Mouse (Mus musculus) T-helper 2 cell (primary cell): ENCODE results near the gene Atxn2.

Source experiments
- in situ Hi-C: fragments of 300-600 bp; cut with MboI, MseI; formaldehyde crosslinking; loops from one replicate; pipeline ENCODE4 v1.15.1; 2025; ENCODE audit warnings: high pct_unique_total_duplicates

The Atxn2 gene

GRCm38 (mm10) chr5:121816611-121817010, 105.5 kb downstream of the Atxn2 start:
- in situ Hi-C loops, result no loop called here

DNA sequence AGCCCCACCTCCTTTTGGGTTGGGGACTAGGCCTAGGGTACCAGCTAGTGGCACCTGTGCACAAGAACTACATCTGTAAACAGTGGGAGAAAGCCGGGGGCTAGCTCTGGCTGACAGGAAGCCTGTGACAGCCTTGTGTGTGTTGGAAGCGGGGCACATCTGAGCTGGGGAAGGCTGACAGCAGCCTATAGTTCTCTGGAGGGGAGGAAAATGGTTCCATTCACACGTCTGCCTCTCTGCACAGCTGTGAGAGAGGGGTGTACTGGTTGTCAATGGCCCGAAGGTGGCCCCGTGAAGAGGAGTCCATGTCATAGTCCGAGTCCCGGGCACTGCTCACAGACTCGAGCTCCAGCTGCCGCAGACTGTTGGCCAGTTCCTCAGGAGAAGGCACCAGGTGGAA, 106.4 kb downstream of the Atxn2 start:
- in situ Hi-C loops, result no loop called here

DNA sequence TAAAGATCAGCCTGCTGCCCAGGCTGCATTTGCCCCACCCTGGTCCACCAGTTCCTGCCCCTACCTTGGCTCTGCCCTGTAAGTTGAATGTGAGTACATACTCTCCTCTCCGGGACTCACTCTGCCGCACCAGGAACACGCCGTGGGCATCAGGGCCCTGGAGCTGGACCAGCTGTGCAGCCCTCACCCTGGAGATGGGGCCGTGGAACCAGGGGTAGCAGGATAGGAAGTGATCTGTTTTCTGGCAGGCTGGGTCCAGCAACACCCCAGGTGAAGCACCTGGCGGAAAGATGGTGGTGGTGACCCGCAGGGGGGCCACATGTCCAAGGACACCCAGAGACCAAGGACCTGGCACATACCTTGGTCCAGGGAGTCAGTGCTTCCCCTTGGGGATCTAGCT, 107.3 kb downstream of the Atxn2 start:
- in situ Hi-C loops, result no loop called here

GRCm38 (mm10) chr5:121818862-121819261, 107.7 kb downstream of the Atxn2 start:
- in situ Hi-C loops, result no loop called here

- in situ Hi-C loops, result no loop called here
These were observed 108.4 kb downstream of the Atxn2 start for GRCm38 (mm10) chr5:121819559-121819958.

DNA sequence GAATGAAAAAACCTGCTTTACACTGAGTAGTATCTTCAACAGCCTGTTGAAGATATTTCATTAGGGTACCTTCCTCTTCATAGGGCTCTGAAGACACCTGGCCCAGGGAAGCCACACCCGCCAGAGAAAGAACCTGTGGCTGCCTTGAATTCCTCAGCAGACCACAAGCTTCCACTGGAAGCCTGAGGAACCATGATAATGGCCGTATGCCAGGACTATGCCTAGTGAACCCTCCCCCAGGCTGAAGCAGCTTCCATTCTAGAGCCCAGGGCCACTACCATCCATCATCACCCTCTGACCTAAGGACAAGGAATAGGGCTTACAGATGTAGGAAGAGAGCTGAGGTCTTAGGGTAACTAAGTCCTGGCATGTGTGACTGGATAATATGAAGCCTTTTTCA, 109.0 kb downstream of the Atxn2 start:
- in situ Hi-C loops, result no loop called here

DNA sequence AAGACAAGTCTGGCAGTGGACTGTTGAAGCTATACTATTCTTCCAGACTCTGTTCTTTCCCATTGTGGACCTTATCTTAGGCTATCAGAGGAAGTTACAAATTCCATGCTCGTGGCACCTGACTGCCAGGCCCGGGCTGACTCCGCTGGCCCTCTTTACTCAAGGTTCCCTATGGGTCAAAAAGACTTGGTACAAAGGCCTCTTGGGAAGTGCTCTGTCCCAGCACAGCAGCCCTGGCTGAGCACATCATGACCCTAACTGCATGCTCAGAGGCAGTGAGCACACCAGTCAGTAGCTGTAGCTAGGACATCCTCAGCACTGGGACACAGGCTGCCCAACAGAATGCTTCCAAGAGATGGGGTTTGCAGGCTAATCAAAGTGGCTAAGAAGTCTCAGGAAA, 109.5 kb downstream of the Atxn2 start:
- in situ Hi-C loops, result no loop called here

DNA sequence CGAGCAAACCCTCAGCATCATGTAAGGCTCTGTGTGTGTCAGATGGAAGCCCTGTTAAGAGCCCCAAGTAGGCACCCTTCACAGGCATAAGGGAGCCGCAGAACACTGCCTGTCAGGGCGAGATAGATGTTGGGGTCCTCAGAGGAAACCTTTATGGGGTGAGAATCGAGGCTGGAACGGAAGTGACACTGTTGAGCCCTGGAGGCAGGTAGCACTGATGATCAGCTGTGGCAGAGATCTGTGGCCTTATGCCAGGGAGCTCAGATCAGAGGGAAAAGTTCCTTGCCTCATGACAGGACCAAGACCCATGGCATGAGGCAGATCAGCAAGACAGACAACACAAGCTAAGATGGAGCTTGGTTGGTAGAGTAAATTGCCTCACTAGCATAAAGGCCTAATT, 110.0 kb downstream of the Atxn2 start:
- in situ Hi-C loops, result no loop called here

DNA sequence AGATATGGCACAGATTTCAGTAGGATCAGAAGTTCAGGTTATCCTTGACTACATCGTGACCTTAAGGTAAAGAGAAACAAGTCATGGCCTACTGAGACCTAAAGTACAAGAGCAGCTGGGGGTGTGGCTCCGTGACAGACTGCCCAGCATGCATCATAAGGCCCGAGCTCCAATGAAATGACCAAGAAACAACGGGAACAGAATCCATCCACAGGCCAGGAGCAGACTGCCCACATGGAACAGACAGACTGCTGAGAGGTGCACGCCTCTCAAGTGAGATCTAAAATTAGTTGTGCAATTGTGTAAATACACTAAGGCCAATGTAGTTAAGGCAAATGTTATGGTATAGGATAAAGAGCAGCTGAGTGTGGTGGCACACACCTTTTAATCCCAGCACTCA, 110.4 kb downstream of the Atxn2 start:
- in situ Hi-C loops, result no loop called here

GRCm38 (mm10) chr5:121822786-121823505, 111.8 kb downstream of the Atxn2 start:
- in situ Hi-C loops, result no loop called here

DNA sequence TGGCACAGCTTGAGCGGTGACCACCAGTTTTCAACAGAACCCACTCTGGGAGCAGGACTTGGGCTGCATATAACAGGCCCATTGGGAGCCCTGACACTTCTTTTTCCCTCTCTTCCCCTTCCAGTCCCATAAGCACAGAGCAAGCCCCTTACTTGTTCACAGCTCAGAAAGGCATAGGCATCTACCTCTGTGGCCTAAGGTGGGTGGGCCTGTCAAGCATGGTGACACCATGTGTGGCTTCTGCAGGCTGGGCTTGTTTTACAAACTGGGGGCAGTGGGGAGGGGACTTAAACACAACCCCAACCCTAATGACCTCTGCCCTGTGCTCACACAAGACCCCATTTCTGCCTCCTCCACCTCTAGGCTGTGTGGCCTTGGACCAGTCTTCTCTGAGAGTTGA, 112.5 kb downstream of the Atxn2 start:
- in situ Hi-C loops, result no loop called here

GRCm38 (mm10) chr5:121824121-121824520, 113.0 kb downstream of the Atxn2 start:
- in situ Hi-C loops, result no loop called here

GRCm38 (mm10) chr5:121825606-121826005, 114.5 kb downstream of the Atxn2 start:
- in situ Hi-C loops, result no loop called here

DNA sequence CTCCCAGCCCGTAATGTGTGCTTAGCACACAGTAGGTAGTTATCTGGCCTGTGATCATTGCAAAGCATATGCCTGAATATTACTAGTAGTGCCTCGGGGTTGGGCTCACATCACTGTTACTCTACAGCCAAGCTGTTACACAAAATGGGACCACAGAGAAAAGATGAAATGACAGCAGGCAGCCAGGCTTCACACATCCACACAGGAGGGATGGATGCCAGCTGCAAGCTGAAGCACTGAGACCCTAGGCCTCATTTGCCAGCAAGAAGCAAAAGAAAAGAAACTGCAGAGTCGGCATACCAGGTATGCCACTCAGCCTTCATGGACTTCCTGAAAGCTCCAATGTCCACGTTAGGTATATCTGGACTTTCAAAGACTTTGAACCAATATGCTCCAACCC, 116.7 kb downstream of the Atxn2 start:
- in situ Hi-C loops, result no loop called here

DNA sequence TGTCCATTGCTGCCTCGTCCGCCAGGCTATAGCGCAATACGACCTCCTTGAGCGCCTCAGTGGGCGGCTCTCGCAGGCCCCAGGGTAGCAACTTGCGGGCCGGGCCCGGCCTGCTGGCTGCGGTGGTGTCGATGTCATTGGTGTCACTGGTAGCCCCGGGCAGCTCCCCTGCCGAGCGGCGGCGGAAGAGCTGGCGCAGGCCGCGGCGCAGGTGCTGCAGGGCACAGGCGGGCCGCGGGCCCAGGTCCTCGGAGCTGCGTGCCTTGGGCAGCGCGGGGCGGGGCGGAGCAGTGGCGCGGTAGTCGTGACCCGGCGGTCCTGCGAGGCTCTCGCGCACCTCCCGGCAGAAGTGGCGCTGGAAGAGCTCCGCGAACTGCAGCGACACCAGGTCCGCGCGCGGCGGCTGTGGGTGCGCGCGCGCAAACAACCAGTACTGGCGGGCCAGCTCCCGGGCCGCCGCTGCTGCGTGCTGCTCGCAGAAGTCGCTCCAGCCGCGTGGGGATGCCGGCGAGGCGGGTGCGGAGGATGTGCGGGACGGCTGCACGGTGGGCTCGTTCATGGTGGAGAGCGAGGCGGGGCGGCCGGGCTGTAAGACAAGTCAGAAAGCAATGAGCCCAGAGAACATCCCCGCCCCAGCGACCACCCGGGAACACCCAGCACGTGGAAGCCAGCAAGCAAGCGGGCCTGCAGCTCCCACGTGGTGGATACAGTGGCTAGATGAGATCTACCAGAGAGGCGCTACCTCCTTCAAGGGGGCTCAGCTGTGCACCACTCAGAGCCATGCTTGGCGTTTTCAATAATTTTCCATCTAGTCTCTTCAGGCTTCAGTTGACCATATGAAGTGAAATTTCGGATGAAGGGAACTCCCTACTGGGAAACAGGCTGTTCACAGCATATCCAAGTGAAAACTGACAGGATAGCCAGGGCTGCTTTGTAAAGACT, 117.6 kb downstream of the Atxn2 start:
- in situ Hi-C loops, result no loop called here

GRCm38 (mm10) chr5:121831002-121831601, 120.0 kb downstream of the Atxn2 start:
- in situ Hi-C loops, result no loop called here

- in situ Hi-C loops, result no loop called here
These were observed 121.4 kb downstream of the Atxn2 start for GRCm38 (mm10) chr5:121832376-121833155.

- in situ Hi-C loops, result no loop called here
These were observed 122.0 kb downstream of the Atxn2 start for GRCm38 (mm10) chr5:121833159-121833558.

GRCm38 (mm10) chr5:121833572-121834240, 122.6 kb downstream of the Atxn2 start:
- in situ Hi-C loops, result no loop called here

- in situ Hi-C loops, result no loop called here
These were observed 123.1 kb downstream of the Atxn2 start for GRCm38 (mm10) chr5:121834241-121834606.
